Mouse (Mus musculus) urinary bladder, postnatal 4 days (tissue): ENCODE results near the gene Galnt12.
"Not testable (repeated sequence)": the region's sequence is repeated elsewhere in the genome, so short reads cannot be mapped to it uniquely, and the experiment has no call there.

Experiments used
- DNase-seq, 2 experiments: peaks; one replicate each; pipeline ENCODE4 v3.0.0; 2021 to 2022; ENCODE audit warnings: low spot score in 2 of 2

Galnt12 gene

DNA sequence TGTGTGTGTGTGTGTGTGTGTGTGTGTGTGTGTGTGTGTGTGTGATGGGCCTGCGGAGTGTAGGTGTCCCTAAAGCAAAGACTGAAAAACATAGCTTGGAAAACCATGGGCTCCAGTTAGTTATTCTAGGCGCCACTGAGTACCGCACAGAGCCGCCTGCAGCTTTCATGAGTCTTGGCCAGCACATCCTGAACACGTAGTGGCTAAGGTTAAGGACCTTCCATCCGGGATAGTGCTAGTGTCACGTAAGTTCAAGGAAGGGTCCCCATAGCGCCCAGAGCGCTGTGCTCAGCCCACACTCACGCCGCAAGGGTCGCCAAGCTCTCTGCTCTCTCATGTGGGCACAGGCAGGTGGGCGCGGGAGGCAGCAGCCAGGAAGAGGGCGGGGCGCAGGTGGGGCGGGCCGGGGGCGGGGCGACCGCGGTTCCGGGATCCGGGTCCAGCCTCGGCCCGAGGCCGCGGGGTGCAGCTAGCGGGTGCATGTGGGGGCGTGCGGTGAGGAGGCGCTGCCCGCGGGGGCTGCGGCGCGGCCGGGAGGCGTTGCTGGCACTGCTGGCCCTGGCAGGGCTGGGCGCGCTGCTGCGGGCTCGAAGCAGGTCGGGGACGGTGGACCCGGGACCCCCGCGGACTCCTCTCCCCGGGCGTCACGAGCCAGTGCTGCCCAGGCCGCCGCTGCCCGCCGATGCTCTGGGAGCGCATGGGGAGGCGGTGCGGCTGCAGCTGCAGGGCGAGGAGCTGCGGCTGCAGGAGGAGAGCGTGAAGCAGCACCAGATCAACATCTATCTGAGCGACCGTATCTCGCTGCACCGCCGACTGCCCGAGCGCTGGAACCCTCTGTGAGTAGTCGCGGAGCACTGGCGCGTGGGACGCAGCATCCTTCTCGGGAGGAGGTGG lies at the start of gene Galnt12:
Galnt12 (plus strand) TSS at position 417 of the 894 bp plus-strand sequence.
- no peak for DNase-seq

DNA sequence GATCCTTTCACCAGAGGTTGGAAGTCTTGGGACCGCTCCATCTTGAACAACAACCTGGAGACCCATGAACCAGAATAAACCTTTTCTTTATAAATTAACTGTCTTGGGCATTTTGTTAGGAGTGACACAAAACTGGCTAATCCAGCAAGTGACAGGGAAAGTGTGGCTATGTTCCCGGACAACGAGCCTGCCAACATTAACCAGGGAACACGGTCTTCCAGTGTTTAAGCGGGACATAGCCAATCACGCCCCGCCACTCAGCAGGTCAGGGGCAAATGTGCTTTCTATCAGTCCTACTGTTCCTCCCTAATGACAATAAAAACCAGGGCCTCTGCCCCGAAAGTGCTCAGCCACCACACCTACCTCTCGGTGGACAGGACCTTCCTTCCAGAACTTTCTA lies 47.8 kb upstream of the Galnt12 start:
- no peak for DNase-seq

DNA sequence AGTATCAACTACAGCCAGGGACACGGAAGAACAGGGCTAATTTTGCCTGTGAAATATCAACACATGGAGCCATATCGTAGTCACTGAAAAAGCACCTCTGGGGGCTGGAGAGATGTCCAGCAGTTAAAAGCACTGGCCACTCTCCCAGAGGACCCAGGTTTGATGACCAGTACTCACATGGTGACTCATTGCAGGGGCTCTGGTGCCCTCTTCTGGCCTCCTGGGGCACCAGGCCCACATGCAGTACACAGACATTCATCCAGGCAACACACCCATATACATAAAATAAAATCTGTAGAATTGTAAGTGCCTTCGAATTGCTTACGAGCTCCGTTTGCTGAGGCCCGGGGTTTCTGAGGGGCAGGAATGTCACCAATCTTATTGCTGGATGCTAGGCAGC lies 44.7 kb upstream of the Galnt12 start:
- no peak for DNase-seq

DNA sequence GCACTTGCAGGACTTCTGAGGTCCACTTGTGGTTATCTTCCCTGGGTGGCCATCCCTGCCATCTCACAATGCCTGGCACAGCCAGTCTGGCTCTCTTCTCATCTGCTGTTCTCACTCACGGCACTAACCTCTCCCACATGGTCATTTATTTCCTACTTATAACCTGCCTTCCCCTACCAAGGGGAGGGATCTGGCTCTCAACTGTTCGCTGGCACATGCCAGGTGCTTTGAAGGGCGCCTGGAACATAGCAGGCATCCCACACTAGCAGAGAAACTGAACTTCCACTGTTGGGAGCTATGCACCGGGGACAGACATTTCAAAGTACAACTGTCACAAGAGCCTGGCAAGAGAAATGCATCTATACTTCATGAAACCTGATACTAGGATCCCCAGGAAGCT lies 43.9 kb upstream of the Galnt12 start:
- DNase-seq = no peak

DNA sequence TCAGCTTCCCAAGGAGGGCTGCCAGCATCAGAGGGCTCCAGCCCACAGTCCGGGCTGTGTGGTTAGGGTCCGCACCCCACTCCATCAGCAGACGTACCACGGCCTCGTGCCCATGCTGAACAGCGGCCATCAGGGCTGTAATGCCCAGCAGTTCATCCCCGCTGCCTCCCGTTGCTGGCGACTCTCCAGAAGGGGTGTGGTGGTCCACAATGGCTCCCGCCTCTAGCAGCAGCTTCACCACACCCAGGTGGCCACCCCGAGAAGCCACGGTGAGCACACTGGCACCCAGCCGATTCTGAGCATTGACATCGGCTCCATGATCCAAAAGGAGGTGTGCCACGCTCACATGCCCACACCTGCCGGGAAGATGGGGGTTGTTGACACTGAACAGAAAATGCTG lies 42.5 kb upstream of the Galnt12 start:
- no peak for DNase-seq

DNA sequence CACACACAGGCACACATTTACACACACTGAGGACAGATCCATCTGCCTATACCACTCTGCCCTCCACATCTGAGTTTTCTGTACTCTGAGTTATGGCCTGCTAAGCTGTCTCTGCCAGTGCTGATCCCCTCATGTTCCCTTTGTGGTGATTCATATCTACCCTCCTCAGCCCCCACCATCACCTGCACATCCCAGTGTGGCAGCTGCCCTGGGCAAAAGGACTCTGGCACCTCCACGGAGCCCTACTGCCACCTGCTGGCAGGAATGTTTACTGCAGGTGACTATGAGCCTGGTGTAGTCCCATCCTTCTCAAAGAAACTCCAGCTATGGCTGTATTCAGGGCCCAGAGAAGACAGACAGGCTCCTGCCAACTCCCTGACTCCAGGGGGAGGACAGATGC lies 41.5 kb upstream of the Galnt12 start:
- peak; percentile 74 to 90 for DNase-seq

DNA sequence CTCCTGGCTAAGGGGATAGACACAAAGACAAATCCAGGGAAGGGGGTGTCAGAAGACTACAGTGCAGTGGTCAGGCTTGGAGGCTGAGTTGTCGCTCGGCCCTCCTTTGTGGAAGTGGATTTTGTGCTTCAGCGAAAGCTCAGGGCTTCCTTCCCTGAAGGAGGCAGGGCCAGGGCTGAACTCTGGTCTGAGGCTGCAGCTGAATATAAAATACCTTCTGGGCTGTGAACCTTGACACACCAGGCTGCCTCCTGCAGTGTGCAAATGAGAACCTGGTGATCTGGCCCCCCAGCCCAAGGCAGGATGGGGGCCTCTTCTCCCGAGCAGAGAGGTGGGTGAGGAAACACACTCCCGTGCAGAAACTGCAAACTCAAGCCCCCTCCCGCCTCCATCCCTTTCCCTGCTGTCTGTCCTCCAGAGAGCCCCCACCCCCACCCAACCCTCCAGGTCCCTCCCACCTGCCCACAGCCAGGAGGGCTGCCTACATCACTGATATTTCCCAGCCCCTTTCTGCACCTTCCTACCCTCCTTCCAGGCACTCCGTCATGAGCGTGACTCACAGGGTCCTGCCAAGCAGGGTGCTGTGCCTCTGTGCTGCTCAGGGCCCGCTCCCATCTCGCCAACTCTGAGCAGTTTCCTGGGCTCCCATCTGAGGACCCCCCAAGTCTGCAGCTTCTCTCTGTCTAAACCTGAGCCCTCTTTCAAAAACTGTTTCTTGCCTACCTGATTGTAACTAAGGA lies 40.9 kb upstream of the Galnt12 start:
- no peak for DNase-seq

DNA sequence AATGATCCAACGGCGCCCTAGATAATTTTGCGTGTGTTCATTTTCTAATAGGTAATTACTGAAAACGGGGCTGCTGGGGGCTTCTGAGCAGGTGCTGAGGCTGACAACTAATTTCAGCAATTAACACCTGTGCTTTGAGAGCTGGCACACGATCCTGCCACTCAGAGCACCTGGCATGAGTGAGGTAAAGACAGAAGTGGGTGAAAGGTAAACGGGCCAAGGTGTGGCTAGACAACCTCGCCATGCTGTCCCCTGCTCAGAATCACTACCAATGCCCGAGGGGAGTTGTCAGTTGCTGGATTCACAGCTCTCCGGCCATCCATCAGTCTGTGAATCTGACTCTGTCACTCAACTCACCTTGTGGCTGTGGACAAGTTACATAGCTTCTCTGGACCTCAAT lies 39.8 kb upstream of the Galnt12 start:
- DNase-seq = no peak

DNA sequence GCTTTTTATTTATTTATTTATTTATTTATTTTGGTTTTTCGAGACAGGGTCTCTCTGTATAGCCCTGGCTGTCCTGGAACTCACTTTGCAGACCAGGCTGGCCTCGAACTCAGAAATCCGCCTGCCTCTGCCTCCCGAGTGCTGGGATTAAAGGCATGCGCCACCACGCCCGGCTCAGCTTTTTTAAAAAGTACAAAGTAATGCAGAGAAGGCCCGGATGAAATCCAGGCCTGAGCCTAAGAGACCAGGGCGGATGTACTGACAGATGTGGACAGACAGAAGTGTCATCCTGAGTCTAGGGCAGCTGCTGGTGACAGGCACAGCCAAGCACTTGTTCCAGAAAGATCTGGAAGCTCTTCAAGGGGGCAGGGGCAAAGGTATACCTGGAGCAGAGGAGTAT lies 36.5 kb upstream of the Galnt12 start:
- DNase-seq = not testable (repeated sequence)

DNA sequence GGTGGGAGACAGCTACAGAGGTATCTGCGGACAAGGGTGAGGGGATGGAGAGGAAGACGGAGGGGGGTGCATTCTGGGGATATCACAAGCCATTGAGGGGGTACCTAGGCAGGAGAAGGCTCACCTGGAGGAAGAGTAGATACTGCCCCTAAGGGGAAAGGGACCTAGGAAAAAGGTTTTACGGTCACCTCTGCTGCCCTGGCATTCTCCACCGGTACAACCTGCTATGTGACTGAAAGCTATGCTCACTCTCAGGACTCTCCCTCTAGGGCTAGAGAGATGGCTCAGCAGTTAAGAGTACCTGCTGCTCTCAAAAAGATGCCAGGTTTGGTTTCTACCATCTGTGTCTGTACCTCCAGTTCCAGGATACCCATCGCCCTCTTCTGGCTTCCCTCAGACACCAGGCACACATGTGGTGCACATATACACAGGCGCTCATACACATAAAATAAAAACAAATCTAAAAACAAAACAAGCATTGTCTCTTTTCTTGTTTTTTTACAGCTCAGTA lies 36.1 kb upstream of the Galnt12 start:
- DNase-seq = no peak

DNA sequence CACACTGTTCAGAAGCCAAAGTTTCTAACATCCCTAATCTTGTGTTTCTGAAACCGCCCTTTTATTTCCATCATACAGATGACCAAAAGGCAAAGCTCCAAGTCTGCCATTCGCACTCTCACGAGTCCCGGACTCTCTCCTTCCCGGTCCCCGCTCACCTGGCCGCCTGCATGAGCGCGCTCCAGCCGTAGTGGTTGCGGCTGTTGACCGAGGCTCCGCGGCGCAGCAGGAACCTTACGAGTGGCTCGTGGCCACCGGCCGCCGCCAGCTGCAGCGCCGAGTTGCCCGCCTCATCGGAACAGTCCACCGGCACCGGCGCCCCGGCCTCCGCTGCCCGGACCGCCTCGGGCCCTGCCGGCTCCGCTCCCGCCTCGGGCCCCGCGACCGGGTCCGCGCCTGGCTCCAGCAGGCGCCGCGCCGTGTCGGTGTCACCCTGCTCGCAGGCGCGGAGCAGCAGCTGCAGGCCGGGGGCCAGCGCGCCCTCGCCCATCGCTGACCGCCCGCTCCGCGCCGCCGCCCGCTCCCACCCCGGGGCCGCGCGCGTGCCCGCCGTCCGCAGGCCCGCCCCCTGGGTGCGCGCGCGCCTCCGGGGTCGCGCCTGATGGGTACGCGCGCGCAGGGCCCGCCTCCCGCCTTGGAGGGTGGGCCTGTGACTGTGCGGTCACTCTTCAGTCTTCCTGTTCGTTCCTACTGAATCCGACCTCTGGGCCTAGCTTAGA lies 34.8 kb upstream of the Galnt12 start, which contains the start of gene Anks6:
Anks6 (minus strand) TSS at position 637 of the 719 bp plus-strand sequence.
- peak; percentile 71 to 78 for DNase-seq

DNA sequence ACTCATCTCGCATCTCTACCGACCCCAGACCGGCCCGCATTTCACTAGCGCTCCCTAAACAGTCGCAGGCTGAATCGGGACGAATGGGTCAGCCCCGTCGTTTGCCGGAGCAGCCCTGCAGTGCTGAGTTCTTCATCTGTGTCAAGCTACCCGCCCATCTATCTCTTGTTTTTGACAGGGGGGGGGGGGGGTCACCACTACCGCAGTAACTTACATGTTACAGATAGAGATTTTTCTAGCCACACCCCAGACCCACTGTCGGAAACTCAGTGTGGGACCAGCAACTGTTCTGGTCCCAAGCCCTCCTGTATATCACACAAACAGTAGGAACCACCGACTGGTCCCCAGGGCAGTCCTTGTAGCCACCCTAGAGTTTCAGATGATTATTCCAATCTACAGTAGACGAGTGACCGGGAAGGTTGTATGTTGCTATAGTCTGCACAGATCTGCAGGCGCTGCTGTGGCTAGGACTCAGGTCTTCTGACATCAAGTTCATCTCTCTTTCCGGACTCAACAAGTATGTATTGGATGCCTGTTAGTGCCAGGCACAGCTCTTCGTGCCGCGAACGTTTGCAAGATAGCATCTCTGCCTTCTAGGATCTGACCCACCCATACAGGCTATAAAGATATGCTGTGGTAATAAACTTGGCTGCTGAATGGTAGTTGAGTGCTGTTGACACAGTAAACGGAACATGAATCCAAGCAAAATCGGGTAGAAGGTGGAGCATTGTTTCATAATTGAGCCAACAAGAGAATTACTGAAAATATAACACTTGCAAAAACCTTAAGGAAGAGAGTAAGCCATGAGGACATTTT lies 34.0 kb upstream of the Galnt12 start:
- DNase-seq = no peak

DNA sequence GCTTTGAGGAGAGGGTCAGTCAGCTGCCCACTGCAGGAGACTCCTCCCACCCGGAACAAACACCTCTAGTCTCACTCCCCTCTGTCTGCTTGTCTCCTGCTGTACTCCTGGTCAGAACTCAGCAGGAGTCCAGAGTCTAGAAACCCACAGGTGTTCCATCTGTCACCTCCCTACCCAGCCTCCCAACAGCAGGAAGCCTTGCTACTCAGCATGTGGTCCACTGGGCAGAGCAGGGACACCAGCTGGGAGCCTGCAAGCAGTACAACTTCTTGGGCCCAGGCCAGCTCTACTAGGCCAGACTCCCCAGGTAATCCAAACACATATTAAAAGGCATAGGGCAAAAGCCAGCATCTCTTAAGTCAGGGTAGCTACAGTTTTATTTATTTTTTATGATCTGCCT lies 30.8 kb upstream of the Galnt12 start:
- DNase-seq = no peak

DNA sequence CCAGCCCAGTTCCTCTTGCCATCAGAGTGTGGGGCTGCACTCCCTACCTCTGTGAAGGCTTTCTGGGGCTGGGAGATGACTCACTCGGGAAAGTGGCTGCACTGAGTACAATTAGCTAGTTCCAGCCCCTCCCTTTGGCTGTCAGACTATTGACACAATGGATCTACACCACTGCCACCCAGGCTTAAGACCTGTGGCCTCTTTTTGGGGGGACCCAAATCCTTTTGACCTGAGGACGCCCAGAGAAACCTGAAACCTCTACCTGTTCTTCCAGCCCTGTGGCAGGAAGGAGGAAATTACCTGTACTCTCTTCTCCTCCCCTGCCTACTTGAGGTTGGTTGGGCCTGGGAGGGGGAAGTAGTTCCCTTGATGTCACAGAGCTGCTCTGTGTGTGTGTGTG lies 16.7 kb upstream of the Galnt12 start:
- DNase-seq = no peak

DNA sequence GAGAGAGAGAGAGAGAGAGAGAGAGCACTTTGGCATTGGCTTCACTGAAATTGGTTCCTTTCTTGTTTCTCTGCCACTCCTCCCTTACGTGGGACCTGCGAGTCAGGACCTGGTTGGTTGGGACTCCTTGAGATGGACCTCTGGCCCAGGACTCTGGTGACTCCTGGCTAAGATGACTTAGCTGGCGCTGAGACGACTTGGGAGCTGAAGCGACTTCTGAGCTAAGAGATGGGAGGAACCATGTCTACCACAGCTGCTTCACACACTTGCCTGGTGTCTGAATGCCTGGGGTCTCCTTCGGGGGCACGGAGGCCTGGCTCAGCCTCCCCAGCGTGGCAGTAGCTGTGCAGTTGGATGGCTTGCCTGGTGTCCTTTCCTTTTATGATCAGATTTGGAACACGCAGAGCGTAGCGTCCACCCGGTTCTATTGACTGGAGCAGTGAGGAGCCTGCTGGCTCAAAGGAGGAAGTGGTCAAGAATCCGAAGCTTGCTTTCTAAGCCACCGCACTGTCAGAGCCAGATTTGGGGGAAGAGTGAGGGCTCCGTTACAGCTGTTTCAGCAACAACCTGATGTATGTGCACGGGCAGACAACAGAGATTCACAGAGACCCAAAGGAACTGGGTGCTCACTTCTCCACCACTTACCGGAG lies 11.6 kb upstream of the Galnt12 start:
- no peak for DNase-seq

DNA sequence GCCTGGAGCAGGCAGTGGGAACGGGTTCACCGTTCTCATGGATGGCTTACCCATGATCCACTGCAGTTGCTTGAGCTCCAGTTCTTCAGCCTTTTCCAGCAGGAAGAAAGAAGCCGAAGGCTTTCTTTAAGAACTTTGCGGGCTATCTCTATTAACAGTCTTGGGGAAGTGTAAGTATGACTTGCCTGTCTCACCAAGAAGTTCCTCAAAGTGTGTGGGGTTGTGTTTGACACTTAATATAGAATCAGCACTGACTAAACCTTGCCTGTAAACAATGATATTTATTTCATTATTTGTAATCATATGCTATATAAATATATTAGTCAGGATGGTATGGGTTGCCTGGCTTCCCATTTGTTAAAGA lies 11.1 kb upstream of the Galnt12 start:
- no peak for DNase-seq

DNA sequence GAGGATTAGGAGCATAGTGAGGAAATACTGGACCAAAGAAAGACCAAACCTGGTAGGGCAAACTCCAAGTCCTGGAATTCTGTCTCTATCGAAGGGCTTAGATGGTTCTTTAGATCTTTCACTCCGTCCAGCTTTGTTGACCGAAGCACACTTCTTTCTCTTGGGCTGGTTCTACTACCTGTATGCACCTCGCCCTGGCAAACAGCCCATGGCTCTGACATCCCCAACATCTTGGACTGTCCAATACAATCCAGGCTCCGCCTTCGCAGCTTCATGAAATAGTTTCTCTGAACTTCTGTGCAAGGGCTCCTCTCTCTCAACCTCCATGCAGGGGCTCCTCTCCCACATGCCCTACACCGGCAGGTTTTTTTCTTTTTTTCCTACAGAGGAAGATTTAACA lies 7.9 kb upstream of the Galnt12 start:
- DNase-seq = no peak

DNA sequence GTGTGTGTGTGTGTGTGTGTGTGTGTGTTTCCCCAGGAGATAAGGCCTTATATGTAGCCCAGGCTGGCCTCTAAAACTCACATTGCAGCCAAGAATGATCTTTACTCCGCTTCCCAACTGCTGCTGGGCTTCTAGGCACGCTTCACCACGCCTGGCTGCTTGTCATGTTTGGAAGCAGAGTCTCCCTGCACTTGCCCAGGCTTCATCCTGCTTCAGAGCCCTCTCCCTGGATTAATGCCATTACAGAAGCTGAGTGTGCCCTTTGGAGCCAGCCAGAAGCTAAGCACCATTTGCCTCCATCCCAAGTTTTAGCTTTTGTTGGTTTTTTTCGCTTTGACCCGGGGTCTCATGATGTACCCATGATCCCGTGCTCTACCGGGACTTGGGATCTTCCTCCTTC lies 3.0 kb upstream of the Galnt12 start:
- no peak for DNase-seq

DNA sequence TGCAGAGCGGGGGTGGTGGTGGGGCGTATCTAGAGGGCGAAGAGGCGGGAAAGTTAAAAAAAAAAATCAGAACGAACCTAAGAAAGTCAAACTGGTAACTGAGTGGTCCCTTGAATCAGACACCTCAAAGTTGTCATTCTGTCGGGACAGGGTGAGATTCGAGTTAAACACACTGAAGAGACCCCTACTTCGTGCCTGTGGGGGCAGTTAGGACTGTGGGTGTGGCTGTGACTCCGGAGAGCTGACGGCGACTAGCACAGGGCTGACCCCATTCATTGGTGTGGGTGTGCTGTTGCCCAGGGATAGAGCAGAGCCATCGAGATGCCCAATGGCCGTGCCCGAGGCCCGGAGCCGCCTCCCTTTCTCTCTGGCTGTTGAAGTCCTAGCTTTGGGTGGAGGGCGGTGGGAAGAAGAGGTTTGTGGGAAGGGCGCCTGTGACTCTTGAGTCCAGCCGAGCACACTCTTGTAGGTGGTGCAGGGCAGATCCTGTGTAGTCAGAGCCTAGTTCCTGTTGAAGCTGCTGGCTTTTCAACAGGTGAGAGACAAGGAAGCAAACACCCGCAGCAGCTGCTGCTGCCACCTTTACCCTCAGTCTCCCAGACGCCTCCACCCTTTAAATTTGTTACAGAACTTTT lies 795 bp downstream of the Galnt12 start:
- no peak for DNase-seq

DNA sequence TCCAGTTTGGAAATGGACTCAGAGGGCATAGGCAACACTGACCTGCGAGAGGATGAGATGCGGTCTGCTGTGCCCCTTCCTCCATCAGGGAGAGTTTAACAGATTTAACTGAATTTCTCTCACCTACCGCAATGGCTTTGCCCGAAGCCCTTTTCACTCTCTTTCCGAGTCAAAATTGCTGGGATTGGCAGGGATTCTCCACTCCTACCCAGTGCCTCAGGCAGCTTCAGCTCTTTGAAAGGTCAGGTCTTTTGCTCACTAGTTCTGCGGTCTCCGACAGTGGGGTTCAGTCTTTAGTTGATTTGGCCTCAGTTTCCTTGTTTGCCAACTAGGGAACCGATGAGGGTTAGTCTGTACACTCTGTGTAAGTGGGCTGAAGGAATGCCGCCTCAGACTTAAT lies 1.5 kb downstream of the Galnt12 start:
- no peak for DNase-seq
